ENCODE assay signal across 20 mouse cellular contexts in the genomic region with DNA sequence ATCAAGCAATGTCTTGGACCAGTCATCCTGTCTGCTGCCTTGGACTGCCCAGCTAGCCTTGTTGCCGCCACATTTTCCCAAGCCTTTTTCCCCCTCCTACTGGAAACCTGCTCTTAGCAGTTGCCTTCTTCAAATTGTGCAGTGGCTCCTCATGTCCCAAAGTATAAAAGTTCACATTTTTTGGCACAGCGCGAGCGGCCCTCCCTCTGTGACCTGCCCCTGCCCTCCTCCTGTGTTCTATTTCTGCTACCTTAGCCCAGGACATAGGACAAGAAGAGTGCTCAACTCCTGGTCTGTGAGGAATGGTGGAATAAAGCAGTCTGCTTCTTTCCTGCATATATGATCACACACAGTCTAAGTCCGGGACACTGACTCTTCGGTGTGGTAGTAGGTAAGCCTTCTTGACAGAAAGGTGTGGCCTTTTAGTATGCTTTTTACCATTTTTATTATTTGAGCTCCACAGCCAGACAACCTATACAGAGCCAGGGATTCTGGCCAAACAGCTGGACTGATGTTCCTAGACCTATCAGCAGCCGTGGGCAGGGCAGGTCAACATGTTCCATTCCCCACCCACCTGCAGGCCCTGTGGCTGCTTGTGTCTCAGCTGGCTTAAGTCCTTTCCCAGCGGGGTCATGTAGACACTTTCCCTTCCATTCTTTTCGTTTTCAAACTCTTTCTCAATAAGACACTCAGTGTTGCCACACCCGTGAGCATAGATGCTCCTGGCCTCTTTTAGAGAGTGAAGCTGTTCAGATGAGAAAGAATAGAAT.
DNase-seq lines count a peak whose midpoint lies in the region; ATAC-seq and TF ChIP-seq lines count a peak whose summit lies in the region.
"Had no signal": no experiment of that assay in that cellular context is flagged by ENCODE, and none has a peak within 500 bp of the region (broad histone marks: within the 10 kb centered on the region; RNA-seq: fewer than 3 reads in every experiment).

No protein-coding gene starts in this region.

- 27% methylated on average over 10 of the region's 10 CpGs for WGBS in liver, adult 2 months
- WGBS in liver, embryonic 12.5 days (ENCODE audit: insufficient replicate concordance), result 80% methylated on average over 10 of the region's 10 CpGs

- peak overlapping the region; percentile 6 for H3K4me3 ChIP-seq in liver, adult 2 months (ENCODE audit: insufficient read depth, low read depth, low read length)
- no peak overlapping the region for H3K4me3 ChIP-seq in liver, embryonic 12.5 days
- H3K4me3 ChIP-seq: embryonic facial prominence, embryonic 15.5 days; heart, adult 2 months; liver, embryonic 15.5 days had no signal

- ATAC-seq in liver, embryonic 12.5 days, result no peak
- no peak for ATAC-seq in erythroblast, adult 5-6 weeks (replicated peaks; ENCODE audit: low FRiP score, poor library complexity, severe bottlenecking)
- ATAC-seq: hindbrain, embryonic 16.5 days; midbrain, embryonic 16.5 days had no signal

- H3K36me3 ChIP-seq in liver, adult 2 months (ENCODE audit: control insufficient read depth, insufficient read depth, low read length), result no peaks in the 10 kb centered on the region
- peaks cover 3% of the 10 kb centered on the region; the same call in 1 of the 2 replicates for H3K36me3 ChIP-seq in liver, embryonic 12.5 days
- H3K36me3 ChIP-seq: embryonic facial prominence, embryonic 15.5 days; liver, embryonic 15.5 days had no signal

- peaks cover 22% of the 10 kb centered on the region for H3K4me1 ChIP-seq in liver, adult 2 months (ENCODE audit: control insufficient read depth, insufficient read depth, low read length)
- peaks cover 3% of the 10 kb centered on the region; the same call in 1 of the 2 replicates for H3K4me1 ChIP-seq in liver, embryonic 12.5 days
- H3K4me1 ChIP-seq: embryonic facial prominence, embryonic 15.5 days had no signal

- no peak for TF ChIP-seq POLR2A in liver, adult 2 months (IDR thresholded peaks at IDR 0.05; ENCODE audit: extremely low read depth, insufficient read depth, low read length)

- intact Hi-C loops in heart, postnatal 25 days (cut with DNase I), result no loop called here

- H3K27me3 ChIP-seq in liver, adult 2 months (ENCODE audit: control insufficient read depth, insufficient read depth, low read length), result no peaks in the 10 kb centered on the region
- H3K27me3 ChIP-seq in liver, embryonic 12.5 days (replicated peaks), result no peaks in the 10 kb centered on the region
- H3K27me3 ChIP-seq: embryonic facial prominence, embryonic 15.5 days; liver, embryonic 15.5 days had no signal

- no peak overlapping the region for H3K4me2 ChIP-seq in liver, embryonic 12.5 days
- H3K4me2 ChIP-seq: embryonic facial prominence, embryonic 15.5 days; liver, embryonic 15.5 days had no signal

- H3K9ac ChIP-seq in liver, adult 2 months (ENCODE audit: low read depth, low read length), result peak overlapping the region; percentile 43
- H3K9ac ChIP-seq in liver, embryonic 12.5 days, result no peak overlapping the region
- H3K9ac ChIP-seq: embryonic facial prominence, embryonic 15.5 days; liver, embryonic 15.5 days had no signal

- H3K27ac ChIP-seq in liver, adult 2 months (replicated peaks; ENCODE audit: insufficient read depth, low read depth, low read length), result peak overlapping the region; percentile 92
- H3K27ac ChIP-seq in liver, embryonic 12.5 days, result no peak overlapping the region
- H3K27ac ChIP-seq: embryonic facial prominence, embryonic 15.5 days; heart, adult 2 months; kidney, postnatal 0 days; liver, embryonic 15.5 days had no signal

- H3K79me2 ChIP-seq in liver, adult 2 months (ENCODE audit: control insufficient read depth, insufficient read depth, low read length), result no peaks in the 10 kb centered on the region; the same call in 1 of the 2 replicates

- TF ChIP-seq CTCF in liver, adult 2 months (IDR thresholded peaks at IDR 0.05; ENCODE audit: low read depth, low read length), result no peak

- DNase-seq in heart, adult 11 months, result peak; percentile 94
- no peak for DNase-seq in heart, postnatal 25 days (ENCODE audit: low spot score)
- DNase-seq in liver, adult 2 months (ENCODE audit: extremely low read depth, low read depth, low spot score), result peak; percentile 93
- DNase-seq in fat pad, adult 2 months (ENCODE audit: extremely low read depth, low read depth, low spot score), result peak; percentile 59
- DNase-seq in kidney, postnatal 25 days, result peak; percentile 56 to 62
- no peak for DNase-seq in neural tube, embryonic 10.5 days (ENCODE audit: extremely low spot score, low spot score)
- DNase-seq: cerebellum, postnatal 36 days; layer of hippocampus, adult 9-11 months; lung, postnatal 10 days; right cerebral cortex, postnatal 14 days; thymus, adult 2 months had no signal

- no peaks in the 10 kb centered on the region for H3K9me3 ChIP-seq in liver, embryonic 12.5 days (replicated peaks)
- H3K9me3 ChIP-seq: embryonic facial prominence, embryonic 15.5 days; G1E; liver, embryonic 15.5 days had no signal

Comparison
In these comparisons a context has a peak if more than half of its experiments do, and no peak if none do; other contexts are left out.
1. DNase-seq: peak in heart, adult 11 months (single experiment), liver, adult 2 months (single experiment), fat pad, adult 2 months (single experiment) and kidney, postnatal 25 days (2 of 2); none in heart, postnatal 25 days (single experiment) and neural tube, embryonic 10.5 days (single experiment).